Mouse (Mus musculus): Measurements from ENCODE around the gene Bcl7a.

DNA sequence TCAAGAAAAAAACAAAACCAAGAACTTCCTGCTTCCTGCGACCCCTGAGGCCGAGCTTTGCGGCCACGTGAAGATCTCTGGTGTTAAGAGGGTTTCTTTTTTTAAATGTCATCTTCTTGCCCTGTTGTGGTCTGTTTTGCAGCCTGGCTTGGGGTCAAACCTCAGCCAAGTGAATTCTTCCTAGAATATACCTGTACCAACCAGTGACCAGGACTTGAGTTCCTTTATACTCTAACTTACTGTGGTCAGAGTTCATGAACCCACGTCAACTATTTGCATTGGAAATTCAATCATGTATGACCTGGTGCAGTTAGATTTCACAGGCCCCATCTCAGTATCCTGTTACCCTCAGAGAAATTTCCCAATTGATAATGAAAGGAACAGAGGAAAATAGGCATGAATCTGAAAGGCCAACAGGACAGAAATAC is 35.9 kb downstream of the Bcl7a start:
- TF ChIP-seq CTCF (IDR thresholded peaks at IDR 0.05; ENCODE audit: low read depth, low read length) (no peak), POLR2A (IDR thresholded peaks at IDR 0.05; ENCODE audit: extremely low read depth, insufficient read depth, low read length) (no peak)

All from liver, adult 2 months (tissue).